Mouse (Mus musculus): ENCODE measurements around the gene Uox. TPM values are rescaled to one million over a fixed set of nuclear protein-coding genes. Genes with fewer than 3 reads are reported as not detected.

Gene Uox
- not detected for polyA plus RNA-seq (2017; shearing (Covaris generic))

GRCm38 (mm10) chr3:146570148-146570782 is at the start of gene Uox:
TSS of gene Uox (plus strand) at chr3:146570426.

GRCm38 (mm10) chr3:146520798-146521651 is 49.2 kb upstream of the Uox start, which contains the start of gene Rpf1:
TSS of gene Rpf1 (minus strand) at chr3:146521429.

GRCm38 (mm10) chr3:146615496-146615895 is 45.3 kb downstream of the Uox start, which contains the start of gene Dnase2b:
TSS of gene Dnase2b (minus strand) at chr3:146615596.

GRCm38 (mm10) chr3:146651217-146651616 is 81.0 kb downstream of the Uox start, which contains the start of gene 4930503B20Rik:
TSS of gene 4930503B20Rik (minus strand) at chr3:146651317.

Other genes starting within 250 kb of the Uox start
- gene Ssx2ip, start 165.8 kb upstream of the Uox start, polyA plus RNA-seq (2017; shearing (Covaris generic)), result 3.5 TPM
- 9.2 TPM for gene Ctbs, start 120.6 kb upstream of the Uox start, polyA plus RNA-seq (2017; shearing (Covaris generic))
- 11.6 TPM for gene Spata1, start 70.7 kb upstream of the Uox start, polyA plus RNA-seq (2017; shearing (Covaris generic))
- 454 TPM for gene Gng5, start 70.6 kb upstream of the Uox start, polyA plus RNA-seq (2017; shearing (Covaris generic))
- gene Rpf1, start 49.0 kb upstream of the Uox start, polyA plus RNA-seq (2017; shearing (Covaris generic)), result 72.3 TPM
- not detected for gene Dnase2b, start 45.2 kb downstream of the Uox start, polyA plus RNA-seq (2017; shearing (Covaris generic))
- gene 4930503B20Rik, start 80.9 kb downstream of the Uox start, polyA plus RNA-seq (2017; shearing (Covaris generic)), result not detected
- gene Samd13, start 115.2 kb downstream of the Uox start, polyA plus RNA-seq (2017; shearing (Covaris generic)), result 0.51 TPM
- gene Prkacb, start 242.6 kb downstream of the Uox start, polyA plus RNA-seq (2017; shearing (Covaris generic)), result 167 TPM

All from CD4-positive, CD25-positive, alpha-beta regulatory T cell (primary cell).